Mouse (Mus musculus) spleen, adult 2 months (tissue): ENCODE measurements around the gene Tmem186.

Experiments used
- CTCF ChIP-seq: fragments of 200-500 bp; IDR thresholded peaks from 2 replicates; pipeline ENCODE4 v1.5.1; 2011; ENCODE audit warnings: mild to moderate bottlenecking, inconsistent platforms; ENCODE audit not compliant: insufficient read depth, insufficient read length, insufficient replicate concordance; ENCODE audit errors: extremely low read depth
- POLR2A ChIP-seq: fragments of 200-500 bp; IDR thresholded peaks from 2 replicates; pipeline ENCODE4 v1.6.1; 2011; ENCODE audit warnings: low read depth, low read length, inconsistent platforms

DNA sequence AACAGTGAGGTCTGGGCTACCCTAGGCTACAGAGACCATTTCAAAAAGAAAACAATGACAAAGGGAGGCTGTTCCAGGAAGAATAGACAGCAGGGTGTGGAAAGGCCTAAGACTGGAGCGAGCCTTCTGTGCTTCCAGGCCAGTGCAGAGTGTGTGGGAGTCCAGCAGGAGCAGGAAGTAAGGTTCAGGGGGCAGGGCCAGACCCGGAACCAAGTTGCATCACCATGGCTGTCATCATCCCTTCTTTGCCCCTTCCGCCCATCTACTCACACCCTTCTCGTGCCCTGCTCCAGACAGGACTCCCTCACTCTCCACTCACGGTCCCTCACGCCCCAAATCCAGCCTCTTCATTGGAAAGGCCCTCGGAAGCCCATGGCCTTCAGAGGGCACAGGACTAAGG is 29.7 kb upstream of the Tmem186 start:
- TF ChIP-seq CTCF: no peak
- TF ChIP-seq POLR2A: no peak
